Comparison of ENCODE assay signal across 26 mouse cellular contexts in the genomic region with DNA sequence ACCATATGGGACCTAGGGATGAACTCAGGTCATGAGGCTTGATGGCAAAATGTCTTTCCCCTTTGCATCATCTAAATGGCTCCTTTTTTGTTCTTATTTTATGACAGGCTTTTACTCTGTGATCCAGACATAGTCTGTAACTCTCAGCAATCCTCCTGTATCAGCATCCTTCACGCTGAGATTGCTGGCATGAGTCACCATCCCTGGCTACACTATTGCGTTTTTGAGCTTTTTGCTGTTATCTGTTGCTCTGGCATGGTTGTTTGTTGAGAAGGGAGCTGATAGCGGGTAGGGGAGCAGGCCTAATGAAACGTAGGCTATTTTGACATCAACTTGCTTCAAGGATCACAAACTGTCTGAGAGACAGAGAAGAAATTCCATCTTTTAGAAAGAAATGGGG.
"Had no signal": no experiment of that assay in that cellular context is flagged by ENCODE, and none has a peak within 500 bp of the region (broad histone marks: within the 10 kb centered on the region; RNA-seq: fewer than 3 reads in every experiment).

No protein-coding gene starts in this region.

- H3K4me2 ChIP-seq: heart, embryonic 11.5 days; heart, embryonic 13.5 days; heart, embryonic 15.5 days; hindbrain, embryonic 12.5 days; hindbrain, embryonic 15.5 days; kidney, embryonic 15.5 days; limb, embryonic 15.5 days; liver, embryonic 12.5 days had no signal

- H3K4me1 ChIP-seq: heart, embryonic 13.5 days; heart, embryonic 15.5 days; hindbrain, embryonic 15.5 days had no signal

- H3K9ac ChIP-seq: heart, embryonic 13.5 days; heart, embryonic 15.5 days; hindbrain, embryonic 12.5 days; hindbrain, embryonic 15.5 days; kidney, embryonic 15.5 days; limb, embryonic 15.5 days; liver, embryonic 12.5 days; liver, embryonic 14.5 days had no signal

- H3K4me3 ChIP-seq: gastrocnemius, adult 2 months; heart, adult 2 months; heart, embryonic 13.5 days; heart, embryonic 15.5 days; hindbrain, embryonic 12.5 days; hindbrain, embryonic 15.5 days; kidney, embryonic 15.5 days; limb, embryonic 15.5 days; liver, embryonic 12.5 days had no signal

- H3K9me3 ChIP-seq: heart, embryonic 13.5 days; heart, embryonic 15.5 days; hindbrain, embryonic 12.5 days; hindbrain, embryonic 15.5 days; kidney, embryonic 15.5 days; limb, embryonic 15.5 days; liver, embryonic 12.5 days had no signal

- H3K36me3 ChIP-seq: heart, embryonic 13.5 days; heart, embryonic 15.5 days; hindbrain, embryonic 12.5 days; hindbrain, embryonic 15.5 days; kidney, embryonic 15.5 days; limb, embryonic 15.5 days; liver, embryonic 12.5 days had no signal

- ATAC-seq: hindbrain, postnatal 0 days; intestine, embryonic 16.5 days; liver, embryonic 12.5 days had no signal

- H3K27ac ChIP-seq: gastrocnemius, adult 2 months; heart, adult 2 months; heart, embryonic 13.5 days; heart, embryonic 15.5 days; hindbrain, embryonic 12.5 days; hindbrain, embryonic 15.5 days; hindbrain, postnatal 0 days; kidney, embryonic 15.5 days; kidney, postnatal 0 days; limb, embryonic 15.5 days; liver, embryonic 12.5 days; liver, embryonic 14.5 days had no signal

- DNase-seq: gastrocnemius, adult 2 months; gastrocnemius, postnatal 10 days; gastrocnemius, postnatal 25 days; heart, adult 11 months; heart, adult 2 months; heart, postnatal 14 days; heart, postnatal 36 days; kidney, adult 11 months; kidney, adult 2 months; kidney, adult 9 months; kidney, postnatal 14 days; kidney, postnatal 36 days; layer of hippocampus, adult 9-11 months; layer of hippocampus, postnatal 36 days had no signal

- H3K27me3 ChIP-seq: heart, embryonic 15.5 days; hindbrain, embryonic 15.5 days; kidney, embryonic 15.5 days; limb, embryonic 15.5 days had no signal
